Mouse (Mus musculus) heart, postnatal 4 days (tissue): ENCODE measurements around the gene Olfr370. TPM values are rescaled to one million over a fixed set of nuclear protein-coding genes. Genes with fewer than 3 reads are reported as not detected.

Experiments
- DNase-seq: peaks from one replicate; pipeline ENCODE4 v3.0.0; 2021
- total RNA-seq, 2 experiments: library from RNA; stranded (reverse); gene quantifications; 2 replicates each; pipeline ENCODE4 v1.2.3; 2021

The Olfr370 gene
- total RNA-seq, 2 experiments from 2014 or later, result not detected

DNA sequence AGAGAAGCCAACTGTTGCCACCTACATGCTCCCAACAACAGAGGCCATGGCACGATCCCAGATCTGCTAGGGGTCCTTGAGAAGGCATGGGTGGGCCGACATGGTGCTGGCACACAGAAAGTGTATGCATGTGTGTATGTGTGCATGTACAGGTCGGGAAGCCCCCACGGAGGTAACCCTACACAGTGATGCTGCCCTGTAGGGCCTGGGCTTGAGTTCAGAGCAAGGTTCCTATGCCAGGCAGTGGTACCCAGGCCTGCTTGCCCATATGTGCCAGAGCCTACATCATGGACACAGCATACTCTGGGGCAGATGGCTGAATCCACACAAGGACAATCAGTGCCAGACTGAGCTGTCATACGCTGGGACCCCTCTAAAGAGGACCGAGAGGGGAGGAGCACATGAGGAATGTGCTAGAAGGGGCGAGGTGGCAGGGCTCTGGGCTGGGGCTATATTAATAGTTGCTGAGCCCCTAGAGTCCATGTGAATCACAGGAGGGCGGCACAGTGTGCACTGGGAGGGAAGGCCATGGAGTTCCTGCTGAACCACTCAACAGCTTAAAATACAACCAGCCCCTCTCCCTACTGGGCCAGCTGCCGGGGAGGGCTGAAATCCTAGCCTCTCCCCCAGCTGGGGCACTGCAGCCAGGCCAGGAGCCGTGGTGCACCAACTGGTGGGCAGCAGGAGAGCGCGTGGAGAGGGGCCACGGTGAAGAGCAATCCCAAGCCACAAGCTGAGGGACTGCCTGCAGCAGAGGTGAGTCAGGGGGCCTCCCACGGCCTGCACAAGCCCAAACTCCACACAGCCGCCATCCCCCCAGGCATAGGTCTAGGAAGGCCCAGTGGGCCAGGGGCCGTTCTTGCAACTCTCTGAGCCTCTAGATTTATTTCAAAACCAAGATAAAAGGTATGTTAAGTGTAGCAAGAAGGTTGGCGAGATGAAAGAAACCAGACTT is 40.3 kb downstream of the Olfr370 start:
- DNase-seq, result peak; percentile 56

DNA sequence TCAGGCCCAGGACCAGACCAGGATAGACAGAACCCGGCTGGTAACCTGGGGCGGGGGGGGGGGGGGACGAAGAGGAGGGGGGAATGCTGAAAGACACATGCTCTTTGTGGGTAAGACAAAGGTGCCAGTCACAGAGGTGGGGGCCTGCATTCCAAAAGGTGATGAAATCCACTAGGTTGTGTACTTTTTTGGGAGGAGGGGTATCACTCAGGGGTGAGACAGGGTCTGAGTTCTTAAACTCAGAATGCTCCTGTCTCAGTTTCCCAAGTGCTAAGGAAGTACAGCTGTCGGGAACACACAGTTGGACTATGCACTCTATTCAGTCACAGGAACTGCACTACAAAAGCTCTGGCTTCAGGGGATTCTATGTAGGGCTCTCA is 40.9 kb downstream of the Olfr370 start:
- DNase-seq, result no peak

DNA sequence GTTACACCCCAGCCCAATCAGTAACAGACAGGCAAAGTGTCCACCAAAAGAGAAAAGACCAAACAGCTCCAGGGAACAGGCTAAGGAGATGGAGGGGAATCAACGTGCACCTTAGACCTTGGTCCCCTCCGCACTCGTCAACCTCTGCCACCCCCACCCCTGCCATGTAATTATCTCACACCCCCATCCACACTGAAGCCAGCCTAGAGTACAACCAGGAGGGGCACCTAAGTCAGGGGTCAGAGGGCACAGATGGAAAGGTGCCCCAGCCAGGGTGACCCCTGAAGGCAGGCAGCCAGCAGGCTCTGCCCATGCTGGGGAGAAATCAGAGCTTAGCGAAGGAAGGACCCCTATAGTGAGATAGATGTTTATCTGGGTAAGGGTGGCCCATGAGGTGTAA is 41.3 kb downstream of the Olfr370 start:
- no peak for DNase-seq

DNA sequence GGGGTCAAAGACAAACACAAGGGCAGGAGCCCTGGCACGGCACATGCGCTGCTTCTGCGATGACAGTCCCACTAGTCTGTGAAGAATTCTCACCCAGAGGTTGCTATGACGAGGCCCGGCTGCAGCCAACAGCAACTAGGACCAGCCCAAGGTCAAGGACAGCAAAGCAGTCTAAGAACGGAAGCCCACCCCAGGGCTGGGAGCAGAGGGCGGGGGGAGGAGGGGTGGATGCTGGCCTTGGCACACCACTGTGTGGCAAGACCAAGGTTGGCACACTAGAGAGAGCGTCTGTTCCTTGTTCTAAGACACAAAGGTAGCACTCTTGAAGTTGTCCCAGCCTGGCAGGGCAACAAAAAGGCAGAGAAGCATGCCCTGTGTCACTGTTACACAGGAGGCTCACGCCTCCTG is 41.8 kb downstream of the Olfr370 start:
- DNase-seq, result peak; percentile 68

DNA sequence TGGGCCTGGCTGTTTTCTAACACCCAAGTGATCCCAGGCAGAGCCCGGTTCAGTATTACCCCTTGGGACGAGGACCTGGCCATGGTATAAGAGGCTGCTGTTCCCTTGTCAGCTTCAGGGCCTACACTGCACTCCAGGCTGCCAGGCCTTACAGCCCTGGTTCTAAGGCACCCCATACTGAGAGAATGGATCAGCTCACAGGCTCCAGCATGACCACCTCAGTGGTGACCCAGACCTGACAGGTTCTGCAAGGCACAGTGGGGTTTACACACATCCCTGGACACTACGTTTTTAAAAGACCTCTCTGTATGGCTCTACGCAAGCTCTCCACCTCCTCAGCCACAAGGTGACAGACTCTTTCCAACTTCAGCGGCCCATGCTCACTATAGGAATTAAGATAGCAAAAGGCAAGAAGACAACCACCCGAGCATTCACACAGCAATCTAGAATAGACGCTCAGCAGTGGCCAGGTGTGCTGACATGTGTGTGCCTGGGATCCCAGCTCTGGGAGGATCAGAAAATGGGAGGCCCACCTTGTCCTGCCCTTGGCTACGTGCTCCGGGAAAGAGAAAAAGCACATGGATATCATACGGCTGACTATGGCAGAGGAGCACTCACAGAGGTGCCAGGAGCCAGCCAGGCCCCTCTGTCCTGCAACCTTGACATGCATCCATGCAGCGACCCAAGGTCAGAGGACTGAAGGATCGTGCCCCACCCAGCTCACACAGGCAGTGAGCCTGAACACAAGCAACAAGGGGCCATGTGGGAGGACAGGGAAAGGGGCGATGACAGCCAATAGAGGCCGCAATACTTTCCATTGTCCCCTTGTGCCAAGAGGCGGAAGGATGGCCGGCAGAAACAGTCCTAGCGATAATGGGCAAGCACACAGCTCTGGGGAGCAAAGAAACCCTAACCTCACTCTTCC is 42.8 kb downstream of the Olfr370 start:
- DNase-seq, result peak; percentile 59

DNA sequence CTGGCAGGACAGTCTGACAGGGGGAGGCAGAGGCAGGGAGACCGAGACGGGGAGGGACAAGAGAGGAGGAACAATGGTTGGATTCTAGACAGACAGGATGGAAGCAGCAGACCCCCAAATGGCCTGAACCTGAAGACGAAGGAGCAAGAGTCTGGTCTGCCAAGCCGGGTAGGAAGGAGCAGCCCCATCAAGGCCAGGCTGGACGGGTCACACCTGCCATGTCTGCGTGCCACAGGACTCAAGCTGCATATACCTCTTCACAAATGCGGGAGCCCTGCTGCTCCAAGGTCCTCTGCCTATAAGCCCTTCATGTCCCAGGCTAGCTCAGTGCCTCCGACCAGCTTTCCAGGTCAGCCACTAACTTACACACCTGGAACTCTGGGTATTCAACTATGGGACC is 44.1 kb downstream of the Olfr370 start:
- no peak for DNase-seq

DNA sequence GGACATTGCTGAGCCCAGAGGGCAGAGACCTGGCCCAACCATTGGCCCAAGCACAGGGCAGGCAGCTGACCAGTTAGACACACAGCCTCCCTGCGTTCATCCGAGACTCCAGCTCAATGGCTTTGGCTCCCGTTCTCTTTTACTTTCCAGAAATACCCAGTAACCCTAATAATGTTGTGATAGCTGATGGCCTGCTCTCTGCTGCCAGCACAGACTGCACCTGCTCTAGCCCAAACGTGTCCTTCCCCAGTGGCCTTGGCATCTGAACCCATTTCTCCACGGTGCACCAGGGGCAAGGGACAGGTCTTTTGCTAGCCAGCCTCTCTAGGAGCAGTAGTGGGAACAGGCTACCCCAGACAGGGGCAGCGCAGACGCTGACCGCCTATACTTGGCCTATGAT is 45.2 kb downstream of the Olfr370 start:
- no peak for DNase-seq

DNA sequence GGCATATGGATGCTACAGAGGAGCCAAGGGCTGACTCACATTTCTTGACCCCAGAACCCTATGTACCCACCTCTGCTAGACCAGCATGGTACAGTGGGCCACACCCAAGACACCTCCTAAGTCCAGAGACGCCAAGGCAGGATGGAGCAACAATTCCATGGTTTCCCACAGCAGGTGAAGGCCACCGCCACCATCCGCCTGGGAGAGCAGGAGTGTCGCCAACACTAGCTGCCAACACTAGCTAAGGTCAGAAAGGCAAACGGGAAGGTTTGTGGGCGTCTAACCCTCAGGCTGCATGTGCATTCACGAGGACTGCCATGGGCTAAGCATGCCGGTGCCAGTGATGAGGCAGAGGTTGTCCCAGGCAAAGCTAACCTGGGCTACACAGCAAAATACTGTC is 46.6 kb downstream of the Olfr370 start:
- no peak for DNase-seq

DNA sequence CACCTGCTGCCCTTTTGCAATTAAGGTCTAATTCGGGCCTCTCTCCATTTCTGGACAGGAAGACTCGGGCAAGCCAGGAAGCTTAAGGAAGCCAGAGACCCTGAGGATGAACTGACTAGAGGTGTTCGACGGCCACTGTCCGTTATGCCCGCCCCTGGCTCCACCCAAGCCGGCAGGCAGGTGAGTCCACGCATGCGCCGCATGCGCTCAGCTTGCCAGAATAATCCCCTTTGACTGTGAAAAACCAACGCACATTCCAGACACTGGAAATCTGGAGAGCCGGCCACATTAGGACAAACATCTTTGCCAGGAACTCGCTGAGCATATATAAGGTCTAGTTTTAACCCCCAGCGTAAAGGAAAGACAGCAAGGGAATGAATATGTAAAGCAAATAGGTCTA is 47.7 kb downstream of the Olfr370 start:
- DNase-seq, result no peak

DNA sequence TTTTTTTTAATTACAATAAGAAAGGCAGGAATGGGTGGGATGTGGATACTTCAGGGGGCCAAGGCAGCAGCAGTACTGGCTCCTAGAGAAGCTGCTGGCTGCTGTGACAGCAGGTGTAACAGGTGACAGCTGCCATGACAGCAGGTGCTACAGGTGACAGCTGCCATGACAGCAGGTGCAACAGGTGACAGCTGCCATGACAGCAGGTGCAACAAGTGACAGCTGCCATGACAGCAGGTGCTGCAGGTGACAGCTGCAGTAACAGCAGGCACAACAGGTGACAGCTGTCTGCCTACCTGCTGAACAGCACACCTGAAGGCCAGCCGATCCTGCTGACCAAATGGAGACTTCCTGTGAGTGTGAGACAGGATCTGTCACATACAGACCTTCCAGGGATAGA is 49.2 kb downstream of the Olfr370 start:
- DNase-seq, result peak; percentile 2

DNA sequence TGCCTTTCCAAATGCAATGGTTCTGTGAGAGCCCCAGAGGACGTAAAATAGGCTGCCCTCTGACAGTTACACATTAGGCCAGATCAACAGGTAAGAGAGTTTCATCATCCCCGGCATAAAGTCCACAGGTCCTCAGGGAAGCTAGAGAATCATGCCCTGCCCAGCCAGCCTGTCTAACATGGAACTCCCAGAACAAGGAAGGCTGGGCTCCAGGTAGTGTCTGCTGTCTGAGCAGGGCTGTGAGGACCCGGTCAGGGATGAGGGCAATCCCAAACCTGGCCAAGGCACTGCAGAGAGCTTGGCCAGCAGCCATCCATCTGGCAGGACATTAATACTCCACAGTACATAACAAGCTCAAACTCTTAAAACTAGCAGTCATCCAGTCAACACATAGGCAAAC is 49.8 kb downstream of the Olfr370 start:
- peak; percentile 46 for DNase-seq

DNA sequence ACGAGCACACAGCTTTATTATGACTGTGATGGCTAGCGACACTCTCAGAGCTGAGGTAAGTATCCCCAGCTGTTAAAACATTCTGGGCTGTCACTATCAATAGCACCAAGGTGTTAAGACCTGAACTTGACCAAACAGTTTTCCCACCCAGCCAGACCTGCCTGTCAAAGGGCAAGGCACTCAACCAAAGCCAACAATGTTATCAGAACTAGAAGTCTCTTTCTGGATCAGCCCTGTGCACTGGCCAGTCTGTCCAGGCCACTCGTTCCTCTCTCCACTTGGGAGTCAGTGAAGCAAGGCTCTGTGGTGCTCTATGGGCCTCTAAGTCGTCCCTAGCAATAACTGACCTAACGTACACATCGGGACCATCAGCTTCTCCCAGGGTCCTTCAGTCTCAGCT is 52.1 kb downstream of the Olfr370 start:
- DNase-seq, result no peak

DNA sequence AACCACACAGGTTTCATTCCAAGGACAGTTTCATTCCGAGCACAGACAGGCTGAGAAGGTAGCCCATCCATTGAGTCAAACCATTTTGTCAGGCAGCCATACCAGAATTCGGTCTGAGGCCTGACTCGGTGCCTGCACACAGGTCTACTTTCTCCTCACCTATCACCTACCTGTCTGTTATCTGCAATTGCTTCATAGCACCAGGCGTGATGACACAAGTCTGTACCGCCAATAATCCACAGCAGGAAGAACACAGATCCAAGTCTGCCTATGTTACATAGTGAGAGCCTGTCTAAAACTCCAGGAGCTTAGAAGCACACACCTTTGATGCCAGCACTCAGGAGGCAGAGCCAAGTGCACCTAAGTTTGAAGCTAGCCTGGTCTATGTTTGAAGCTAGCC is 53.3 kb downstream of the Olfr370 start:
- no peak for DNase-seq

DNA sequence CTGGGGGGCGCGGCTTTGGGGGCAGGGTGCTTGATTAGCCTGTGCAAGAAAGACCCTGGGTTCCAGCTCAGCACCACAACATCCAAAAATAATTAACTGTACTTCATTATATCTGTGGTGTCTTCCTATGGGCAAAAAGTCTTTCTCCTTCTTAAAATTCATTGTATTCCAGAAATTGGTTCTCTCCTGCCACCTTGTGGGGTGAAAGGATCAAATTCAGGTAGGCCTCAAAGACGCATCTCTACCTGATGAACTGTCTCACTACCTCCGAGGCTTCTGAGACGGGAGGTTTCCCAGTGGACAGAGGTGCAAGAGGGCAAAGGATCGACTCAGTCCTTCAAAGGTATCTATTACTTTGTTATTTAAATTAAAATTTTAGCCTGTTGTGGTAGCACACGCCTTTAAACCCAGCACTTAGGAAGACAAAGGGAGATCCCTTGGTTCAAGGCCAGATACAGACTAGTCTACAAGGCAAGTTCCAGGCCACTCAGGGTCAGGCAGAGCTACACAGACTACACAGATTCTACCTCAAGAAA is 55.0 kb downstream of the Olfr370 start:
- no peak for DNase-seq

DNA sequence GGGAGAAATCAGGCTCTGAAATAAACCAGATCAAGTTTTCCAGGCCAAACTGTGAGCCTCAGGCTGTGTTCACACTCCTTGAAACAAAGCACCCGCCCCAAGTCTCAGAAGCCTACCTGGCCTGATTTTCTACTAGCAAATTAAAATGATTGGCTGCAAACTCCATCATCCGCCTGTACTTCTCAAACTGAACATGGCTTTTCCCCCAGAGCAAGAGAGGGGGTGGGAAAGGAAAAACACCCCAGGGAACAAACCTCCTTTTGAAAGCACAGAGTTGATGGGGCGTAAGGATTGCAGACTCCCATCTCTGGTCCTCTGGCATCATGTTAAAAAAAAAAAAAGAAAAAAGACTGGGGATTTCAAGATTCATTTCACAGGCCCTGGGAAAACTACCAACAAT is 57.1 kb downstream of the Olfr370 start:
- no peak for DNase-seq

DNA sequence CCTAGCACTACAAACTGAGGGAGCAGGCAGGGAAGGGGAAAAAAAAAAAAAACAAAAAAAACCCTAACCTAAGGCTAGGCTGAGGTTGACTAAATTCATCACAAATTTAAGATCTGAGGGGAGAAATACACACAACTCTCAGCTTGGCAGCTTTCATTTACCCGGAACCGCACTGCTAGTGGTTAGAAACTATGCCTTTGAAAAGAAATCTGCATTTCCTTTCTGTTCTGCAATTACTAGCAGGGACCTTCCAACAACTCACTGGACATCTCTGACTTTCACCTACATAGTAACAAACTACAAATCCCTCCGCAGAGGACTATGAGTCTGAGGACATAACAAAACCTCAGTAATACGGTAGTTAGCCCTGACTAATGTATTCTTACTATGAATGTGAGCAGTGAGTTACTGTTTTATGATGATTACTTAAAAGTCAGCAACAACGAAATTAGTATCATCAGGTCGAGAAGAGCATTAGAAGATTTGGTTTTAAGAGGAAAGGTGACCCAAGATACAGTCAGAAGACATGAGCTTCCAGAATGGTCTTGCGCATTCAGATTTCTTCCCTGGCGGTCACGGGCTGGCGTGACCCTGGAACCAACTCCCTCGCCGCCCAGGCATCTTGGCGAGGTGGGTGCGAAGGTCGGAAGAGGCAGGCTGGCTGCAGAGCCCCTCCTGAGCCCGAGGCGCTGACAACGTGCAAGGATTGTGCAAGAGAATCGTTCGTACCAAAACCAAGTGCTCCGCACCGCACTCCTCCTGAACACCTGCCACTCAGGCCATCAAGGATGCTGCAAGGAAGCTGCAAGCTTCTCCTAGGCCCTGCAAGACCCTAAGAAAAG is 58.0 kb downstream of the Olfr370 start:
- no peak for DNase-seq

DNA sequence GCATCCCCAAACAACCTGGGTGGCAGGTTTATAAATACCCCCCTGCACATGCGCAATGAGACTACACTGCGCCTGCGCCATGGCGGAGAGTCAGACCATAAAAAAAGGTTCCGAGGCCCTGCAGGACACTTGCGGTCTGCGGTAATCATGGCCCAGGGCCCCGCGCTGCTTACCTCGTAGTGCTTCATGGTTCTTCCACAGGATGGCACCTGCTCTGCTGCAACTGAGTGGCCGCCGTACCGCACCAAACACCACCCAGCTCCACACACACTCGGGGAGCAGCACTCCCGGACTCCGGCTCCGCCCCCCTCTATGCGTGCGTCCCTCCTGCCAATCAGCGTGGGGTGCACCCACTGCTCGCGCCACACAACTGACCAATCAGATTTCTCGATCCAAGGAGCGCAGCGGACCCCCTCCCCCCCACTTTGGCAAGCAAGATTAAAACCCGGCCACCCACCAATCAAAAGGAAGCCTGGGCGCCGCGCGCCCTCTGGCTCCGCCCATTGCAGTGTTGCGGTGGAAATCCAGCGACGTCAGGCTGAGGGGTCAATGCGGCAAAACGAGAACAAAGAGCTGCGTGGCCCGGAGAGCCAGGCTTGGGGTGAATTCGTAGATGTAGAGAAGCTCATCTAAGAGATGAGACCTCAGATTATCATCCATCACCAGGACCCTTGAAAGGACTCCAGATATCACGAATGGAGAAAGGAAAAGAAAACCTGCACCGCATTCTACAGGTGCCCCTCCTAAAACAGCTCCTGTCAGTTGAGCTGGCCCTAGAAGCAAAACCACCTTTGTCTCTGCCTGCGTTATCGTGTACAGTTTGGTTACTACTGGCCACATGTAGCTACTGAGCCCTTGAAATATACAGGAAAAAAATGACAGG is 58.8 kb downstream of the Olfr370 start:
- peak; percentile 96 for DNase-seq
